Mouse (Mus musculus) cerebellum, adult 2 months (tissue): ENCODE measurements around the gene Extl2.

Experiments
- CTCF ChIP-seq: fragments of 200-500 bp; IDR thresholded peaks from 2 replicates; pipeline ENCODE4 v1.5.1; 2011; ENCODE audit warnings: low read depth, mild to moderate bottlenecking, control low read depth, low read length, moderate library complexity, borderline replicate concordance; ENCODE audit not compliant: insufficient read depth
- POLR2A ChIP-seq: fragments of 200-500 bp; IDR thresholded peaks from 2 replicates; pipeline ENCODE4 v1.6.1; 2011; ENCODE audit warnings: low read length, control low read depth, borderline replicate concordance; ENCODE audit not compliant: insufficient read depth

- no peak for TF ChIP-seq CTCF
- no peak for TF ChIP-seq POLR2A
Measured at GRCm38 (mm10) chr3:116025701-116026100, 18.4 kb downstream of the Extl2 start.
